Mouse (Mus musculus) spleen, adult 2 months (tissue): Measurements from ENCODE around the gene Nectin1.

Experiments
- CTCF ChIP-seq: fragments of 200-500 bp; IDR thresholded peaks from 2 replicates; pipeline ENCODE4 v1.5.1; 2011; ENCODE audit warnings: mild to moderate bottlenecking, inconsistent platforms; ENCODE audit not compliant: insufficient read depth, insufficient read length, insufficient replicate concordance; ENCODE audit errors: extremely low read depth
- POLR2A ChIP-seq: fragments of 200-500 bp; IDR thresholded peaks from 2 replicates; pipeline ENCODE4 v1.6.1; 2011; ENCODE audit warnings: low read depth, low read length, inconsistent platforms

- no peak for TF ChIP-seq POLR2A
- no peak for TF ChIP-seq CTCF
Measured at GRCm38 (mm10) chr9:43774427-43774826, 30.6 kb downstream of the Nectin1 start.
